Mouse (Mus musculus) mouse trophoblast stem cell (cell line): ENCODE measurements around the gene Ninj2.

Source experiments
- in situ Hi-C, 2 experiments: fragments of 300-500 bp; cut with MseI, MboI; formaldehyde crosslinking; loops; 2 replicates in 1 of 2; 3 replicates in 1 of 2; pipeline ENCODE4 v1.15.1; 2025

Ninj2 gene

DNA sequence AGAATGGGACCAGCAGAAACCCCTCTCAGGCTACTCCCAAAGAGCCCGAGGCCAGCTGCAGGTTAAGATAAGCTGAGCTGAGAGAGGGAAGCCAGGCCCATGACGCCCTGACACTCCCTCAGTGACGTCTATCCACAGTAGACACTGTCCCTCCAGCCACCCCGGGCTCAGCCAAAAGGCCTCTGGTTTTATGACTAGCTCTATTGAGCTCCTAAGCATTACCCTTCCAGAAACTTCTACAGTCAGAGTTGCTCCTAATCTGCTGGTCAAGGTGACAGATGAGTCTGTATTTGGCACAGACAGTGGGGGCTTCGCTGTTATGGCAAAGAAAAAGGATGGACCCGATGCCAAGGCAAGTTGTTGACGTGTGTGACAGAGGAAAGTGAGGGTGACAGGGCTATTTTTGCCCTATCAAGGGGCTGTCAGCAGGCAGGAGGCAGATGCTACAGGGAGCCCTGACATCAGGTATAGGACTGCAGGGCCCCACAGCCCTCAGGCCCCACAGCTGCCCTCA is 81.5 kb downstream of the Ninj2 start:
- in situ Hi-C loops, result loop anchor here in 1 of 2 experiments (10.0 kb wide), 1 partner anchor 130 kb away; no protein-coding TSS in a partner anchor

DNA sequence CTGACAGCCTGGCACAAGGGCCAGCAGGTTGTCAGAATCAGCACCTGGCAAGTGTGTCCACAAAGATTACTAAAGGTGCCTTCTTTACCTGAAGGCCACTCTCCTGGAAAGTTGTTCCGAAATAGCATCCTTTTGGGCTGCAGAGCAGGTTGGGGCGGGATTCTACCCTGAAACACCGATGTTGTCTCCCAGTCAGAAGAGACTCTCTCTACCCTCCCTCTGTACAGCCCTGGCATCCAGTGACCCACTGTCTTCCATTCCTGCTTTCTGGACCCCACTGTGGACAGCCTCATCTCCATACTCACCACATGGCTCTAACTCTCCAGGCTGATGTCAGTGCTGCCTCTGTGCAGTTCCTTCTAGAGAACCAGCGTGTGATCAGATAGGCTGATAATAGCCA is 82.5 kb downstream of the Ninj2 start:
- in situ Hi-C loops, result loop anchor here in 1 of 2 experiments (10.0 kb wide), 1 partner anchor 131 kb away; no protein-coding TSS in a partner anchor

DNA sequence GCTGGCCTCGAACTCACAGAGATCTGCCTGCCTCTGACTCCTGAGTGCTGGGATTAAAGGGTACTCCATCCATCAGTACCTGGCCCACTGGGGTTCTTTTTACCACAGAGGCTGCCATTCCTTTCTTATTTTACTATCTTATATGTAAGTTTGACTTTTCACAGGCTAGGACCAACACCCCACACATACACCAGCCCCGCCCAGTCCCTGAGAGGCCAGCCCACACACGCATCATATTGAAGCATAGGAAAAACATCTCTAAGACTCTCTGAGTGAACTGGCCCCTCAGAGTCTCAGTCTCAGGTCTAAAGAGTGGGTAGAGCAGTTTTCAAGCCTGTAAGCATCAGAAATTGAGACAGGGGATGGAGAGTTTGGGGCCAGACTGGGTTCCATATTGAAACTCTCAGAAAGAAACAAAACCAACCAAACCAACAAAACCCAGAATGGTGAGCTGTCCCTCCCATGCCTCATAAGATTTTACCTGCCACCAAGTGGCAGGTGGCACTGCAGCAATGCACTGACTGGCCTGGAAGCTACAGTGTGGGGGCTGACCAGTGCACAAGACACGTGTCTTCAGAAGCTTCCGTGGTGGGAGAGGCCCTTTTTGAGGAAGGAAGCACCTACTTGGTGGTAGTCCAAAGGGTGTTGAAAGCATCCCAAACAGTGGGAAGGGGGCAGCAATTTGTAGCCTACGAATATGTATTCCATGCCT is 86.0 kb downstream of the Ninj2 start:
- in situ Hi-C loops, result loop anchor here in 1 of 2 experiments (10.0 kb wide), 1 partner anchor 134 kb away; no protein-coding TSS in a partner anchor

DNA sequence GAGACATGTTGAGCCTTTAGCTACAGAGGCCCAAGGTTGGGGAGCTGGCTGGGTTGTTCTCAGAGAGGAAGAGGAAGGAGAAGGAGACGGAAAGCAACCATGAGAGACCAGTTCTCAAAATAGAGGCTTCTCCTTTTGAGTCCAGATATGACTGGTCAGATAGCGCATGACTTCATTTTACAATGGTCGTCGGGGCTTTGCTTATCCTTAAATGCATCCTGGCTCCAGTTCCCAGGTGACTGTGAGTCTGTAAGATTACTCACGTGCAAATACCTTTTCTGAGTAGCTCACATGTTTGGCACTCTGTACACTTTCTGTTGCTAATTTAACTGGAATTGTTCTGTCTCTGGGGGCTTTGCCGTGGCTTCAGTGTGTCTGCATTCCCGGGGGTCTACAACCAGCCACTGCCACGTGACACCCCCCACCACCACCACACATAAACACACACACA is 86.6 kb downstream of the Ninj2 start:
- in situ Hi-C loops, result loop anchor here in 1 of 2 experiments (10.0 kb wide), 1 partner anchor 135 kb away; no protein-coding TSS in a partner anchor

DNA sequence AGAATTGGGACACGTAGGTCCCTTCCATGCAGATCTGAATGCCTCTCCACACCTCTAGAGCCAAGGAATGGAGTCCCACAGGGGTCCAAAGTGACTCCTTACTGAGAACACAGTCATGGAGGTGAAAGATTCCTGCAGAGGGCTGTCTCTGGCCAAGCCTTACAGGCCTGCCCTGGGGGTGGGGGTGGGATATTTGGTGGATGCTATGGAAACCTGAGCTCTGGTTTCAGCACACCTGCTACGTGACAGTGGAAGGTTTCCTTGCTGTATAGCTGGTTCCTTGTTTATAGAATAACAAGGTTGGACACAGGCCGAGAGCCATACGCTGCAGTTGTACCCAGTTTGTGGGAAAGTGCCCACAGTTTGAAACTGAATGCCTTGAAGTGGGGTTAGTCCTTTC is 87.3 kb downstream of the Ninj2 start:
- in situ Hi-C loops, result no loop called here

DNA sequence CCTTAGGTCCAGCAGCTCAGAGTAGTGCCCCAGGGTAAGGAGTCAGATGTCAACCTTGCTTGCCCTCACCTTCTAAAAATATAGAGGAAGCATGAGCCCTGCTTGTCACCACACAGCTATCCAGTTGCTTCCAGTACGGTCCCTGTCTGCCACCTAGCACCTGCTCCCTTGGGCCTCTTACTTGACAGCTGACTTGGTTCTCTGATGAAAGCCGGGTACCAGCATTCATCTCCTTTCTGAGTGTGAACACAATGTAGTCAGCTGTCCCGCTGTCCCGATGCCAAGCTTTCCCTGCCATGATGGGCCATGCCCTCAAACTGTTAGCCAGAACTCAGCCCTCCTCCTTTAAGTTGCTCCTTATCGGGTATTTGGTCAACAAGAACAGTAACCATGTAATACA is 89.0 kb downstream of the Ninj2 start:
- in situ Hi-C loops, result no loop called here

DNA sequence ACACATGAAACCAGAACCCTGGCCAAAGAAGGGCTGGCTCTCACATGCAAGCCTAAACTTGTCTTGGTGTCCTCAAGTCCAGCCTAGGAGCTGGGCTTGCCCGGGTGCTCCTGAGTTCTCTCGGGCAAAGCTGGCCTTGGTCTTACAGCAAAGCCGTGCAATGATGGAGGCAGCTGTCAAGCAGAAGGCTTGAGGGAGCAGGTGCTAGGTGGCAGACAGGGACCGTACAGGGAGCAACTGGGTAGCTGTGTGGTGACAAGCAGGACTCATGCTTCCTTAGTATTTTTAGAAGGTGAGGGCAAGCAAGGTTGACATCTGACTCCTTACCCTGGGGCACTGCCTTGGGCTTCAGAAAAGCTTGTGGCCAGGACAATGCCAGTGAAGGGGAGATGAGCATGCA is 90.6 kb downstream of the Ninj2 start:
- in situ Hi-C loops, result no loop called here

DNA sequence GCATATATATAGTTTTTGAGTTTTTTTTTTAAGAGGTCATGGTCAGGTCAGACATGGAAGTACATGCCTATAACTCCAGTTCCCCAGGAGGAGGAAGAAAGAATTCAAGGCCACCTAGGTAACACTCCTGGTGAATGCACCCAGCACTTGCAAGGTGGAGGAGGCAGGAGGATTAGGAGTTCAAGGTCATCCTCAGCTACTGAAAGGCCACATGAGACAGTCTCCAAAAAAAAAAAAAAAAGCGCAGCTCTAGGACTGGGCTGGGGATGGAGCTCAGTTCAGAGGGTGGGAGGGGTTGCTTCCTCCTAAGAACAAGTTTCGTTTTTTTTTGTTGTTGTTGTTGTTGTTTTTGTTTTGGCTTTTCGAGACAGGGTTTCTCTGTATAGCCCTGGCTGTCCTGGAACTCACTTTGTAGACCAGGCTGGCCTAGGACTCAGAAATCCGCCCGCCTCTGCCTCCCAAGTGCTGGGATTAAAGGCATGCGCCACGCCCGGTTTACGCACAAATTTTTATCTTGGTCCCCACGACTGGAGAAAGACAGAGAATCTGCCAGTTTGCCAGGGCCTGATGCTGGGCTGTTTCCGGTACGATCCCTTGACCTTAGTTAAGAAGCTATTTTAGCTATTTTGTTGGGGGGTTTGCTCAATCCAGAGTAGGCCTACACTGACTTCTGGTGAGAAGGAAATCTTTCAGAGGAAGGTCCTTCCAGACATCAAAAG is 92.0 kb downstream of the Ninj2 start:
- in situ Hi-C loops, result no loop called here

DNA sequence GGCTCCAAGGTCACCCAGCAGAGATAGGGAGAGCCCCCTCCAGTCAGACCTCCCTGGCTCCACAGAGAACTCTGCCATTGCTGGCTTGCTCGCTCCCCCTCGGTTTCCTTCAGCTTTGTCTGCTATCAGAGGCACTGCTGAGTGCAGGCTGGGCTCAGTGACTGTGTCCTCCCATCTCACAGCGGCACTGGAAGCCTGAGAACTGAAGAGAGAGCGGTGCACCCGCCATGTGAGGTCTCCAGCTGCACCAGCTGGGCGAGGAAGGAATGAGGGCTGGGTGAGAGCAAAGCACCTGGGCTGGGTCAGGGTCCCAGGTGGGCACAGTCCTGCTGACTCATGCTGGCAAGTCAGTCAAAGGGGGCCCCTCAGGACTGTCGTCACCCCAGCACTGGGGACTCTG is 92.6 kb downstream of the Ninj2 start:
- in situ Hi-C loops, result no loop called here

DNA sequence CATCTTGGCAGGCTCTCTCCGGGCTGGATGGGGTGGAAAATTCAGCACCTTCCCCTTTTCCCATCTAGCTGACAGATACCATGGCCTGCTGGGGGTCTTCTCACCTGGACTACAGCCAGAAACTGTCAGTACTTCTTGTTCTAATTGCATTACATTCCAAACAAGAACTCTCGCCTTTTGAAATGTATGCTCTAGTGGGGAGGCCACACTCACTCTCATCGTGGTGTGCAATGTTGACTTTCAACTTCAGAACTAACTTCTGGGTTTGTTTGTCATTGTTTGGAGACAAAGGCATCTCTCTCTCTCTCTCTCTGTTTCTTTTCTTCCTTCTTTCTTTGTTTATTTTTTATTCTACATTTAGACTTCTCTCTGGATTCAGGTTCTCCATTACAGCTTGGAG is 93.4 kb downstream of the Ninj2 start:
- in situ Hi-C loops, result no loop called here

DNA sequence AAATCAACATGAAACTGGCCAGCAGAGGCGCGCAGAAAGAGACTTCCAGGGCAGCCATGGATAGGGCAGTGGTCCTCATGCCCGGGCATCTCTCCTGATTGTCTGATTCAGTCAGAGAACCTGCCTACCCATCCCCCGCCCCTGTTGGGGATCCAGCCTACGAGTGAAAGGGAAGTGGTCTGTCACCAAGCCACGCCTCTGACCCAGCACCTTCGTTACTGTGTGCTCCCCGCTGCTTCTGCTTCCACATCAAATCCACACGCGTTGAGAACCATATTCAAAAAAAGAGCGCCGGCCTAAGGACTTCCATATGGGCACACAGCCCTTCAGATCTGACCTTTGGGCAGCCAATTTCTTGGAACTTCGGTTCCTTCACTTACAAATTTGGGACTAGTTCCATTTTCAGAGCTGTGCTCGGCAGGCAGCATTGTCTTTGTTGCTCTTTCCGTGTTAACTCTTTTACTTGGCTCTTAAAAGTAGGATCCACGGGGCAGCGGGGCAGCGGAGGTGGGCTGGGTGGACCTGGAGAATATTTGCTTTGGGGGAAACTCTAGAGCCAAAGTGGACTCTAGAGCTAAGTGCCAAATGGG is 94.5 kb downstream of the Ninj2 start:
- in situ Hi-C loops, result no loop called here

DNA sequence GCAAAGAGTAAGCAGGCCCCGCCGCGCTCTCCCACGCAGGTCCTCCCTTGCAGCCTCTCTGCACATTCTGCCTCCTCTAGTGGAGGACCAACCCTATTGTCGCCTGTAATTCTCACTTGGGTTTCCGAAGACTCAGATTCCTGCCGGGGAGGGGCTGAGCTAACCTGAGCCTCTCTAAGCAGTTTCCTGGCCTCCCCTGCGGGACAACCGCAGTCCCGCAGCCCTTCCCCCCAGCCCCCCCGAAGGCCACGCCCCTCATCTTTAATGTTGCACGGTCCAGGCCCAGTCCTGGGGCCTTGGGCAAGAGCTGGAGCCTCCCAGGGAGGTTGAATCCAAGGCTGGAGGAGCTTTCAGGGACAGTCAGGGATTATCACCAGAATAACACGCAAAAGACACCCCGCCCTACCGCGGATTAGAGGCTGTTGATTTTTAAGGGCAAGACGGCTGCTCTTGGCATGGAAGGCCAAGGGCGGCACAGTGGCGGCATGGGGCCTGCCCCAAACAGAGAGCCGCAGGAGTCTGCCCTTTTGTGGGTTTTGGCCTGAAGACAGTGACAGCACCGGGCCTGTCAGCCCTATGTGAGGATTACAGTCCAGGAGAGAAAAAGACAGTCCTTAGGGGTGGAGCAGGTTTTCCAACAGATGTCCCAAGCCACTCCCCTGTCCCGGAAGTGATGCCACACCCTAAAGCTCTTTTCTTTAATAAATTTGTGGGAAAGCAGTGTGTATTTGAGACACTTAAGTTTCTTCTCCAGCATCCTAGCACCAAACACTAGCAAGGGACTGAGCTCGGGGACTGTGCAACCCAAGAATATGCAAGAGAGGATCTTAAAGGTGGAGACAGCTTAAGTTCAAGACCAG is 95.5 kb downstream of the Ninj2 start:
- in situ Hi-C loops, result no loop called here

DNA sequence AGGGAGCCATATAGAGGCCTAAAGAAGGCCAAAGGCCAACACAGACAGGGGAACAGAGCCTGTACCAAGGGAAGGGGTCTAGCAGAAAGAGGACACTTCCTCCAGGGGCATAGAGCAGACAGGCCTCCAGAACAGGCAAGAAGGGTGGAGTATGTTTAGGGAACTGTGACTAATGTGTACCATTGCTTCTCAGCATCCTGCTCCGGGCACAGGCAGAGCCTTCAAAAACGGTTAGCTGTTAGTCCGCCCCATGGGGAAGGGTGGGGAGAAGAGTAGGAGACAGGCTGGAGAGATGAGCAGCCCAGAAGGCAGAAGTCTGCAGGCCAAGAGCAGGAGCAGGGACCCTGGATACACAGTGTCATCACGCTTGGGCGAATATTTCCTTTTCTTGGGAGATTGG is 96.1 kb downstream of the Ninj2 start:
- in situ Hi-C loops, result no loop called here

DNA sequence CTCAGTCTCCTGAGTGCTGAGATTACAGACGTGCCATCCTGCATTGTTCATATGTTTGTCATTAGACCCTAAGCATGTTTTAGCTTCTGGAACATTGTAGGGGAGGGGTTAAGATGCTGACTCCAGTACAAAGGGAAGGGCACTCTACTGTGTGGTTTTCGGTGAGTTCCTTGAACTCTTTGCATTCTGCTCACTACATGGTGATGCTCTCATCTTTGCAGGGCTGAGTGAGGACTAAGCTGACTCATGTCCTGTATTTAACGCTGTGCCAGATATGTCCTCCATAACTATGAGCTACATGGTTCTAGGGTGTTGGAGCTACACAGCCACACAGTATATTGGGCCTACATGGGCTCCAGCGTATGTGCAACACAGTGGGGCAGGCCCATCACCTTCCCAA is 97.2 kb downstream of the Ninj2 start:
- in situ Hi-C loops, result loop anchor here (5.0 to 10.0 kb wide), 4 partner anchors 153 to 396 kb away; partner anchors contain the start of gene Wnk1 (in 2 of the 2)

DNA sequence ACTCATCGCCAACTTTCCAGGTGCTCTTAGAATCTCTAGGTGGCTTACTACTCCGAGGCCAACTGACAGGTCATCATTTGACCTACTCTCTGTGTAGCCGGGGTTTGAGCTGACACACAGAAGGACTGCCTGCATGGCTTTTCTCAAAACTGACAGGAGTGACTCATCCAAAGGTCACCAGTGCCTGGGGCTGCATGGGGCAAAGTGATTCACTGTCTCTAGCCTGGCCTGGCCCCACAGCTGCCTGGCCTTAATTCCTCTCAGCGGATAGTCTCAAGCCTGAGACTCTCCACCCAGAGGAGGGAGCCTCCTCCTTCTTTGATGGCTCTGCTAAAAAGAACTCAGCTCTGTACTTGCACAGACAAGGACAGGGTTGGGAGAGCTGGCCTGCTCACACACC is 97.8 kb downstream of the Ninj2 start:
- in situ Hi-C loops, result loop anchor here (5.0 to 10.0 kb wide), 4 partner anchors 154 to 396 kb away; partner anchors contain the start of gene Wnk1 (in 2 of the 2)

DNA sequence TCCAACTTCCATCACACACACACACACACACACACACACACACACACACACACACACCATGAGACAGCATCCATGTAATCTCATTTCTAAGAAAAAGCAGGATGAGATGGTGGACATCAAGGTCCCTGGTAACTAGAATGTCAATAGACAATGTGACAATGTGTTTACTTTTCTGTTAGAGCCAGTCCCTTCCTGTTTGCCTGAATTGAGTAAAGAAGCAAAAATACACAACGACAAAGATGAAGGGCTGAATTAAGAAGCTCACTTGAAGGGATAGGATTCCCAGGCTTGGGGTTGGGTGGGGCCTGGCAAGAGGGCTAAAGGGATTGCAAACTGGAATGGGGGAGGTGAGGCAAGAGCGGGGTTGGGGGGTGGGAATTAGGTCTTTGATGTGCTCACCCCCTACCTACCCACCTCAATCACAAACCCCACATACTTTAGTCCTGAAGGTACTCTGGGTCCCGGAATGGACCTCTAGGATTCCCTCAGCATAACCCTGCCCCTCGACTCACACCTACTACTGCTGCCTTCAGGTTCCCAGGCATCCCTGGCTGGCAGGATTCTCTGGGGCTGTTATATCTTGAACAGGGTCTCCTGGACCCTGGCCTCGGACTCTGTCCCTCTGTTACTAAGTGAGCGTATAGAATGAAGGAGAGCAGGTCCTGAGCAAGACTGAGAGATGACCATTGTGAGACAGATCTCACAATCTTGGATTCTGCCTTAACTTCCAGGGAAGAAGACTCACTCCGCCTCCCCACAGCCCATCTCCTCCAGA is 98.4 kb downstream of the Ninj2 start:
- in situ Hi-C loops, result loop anchor here (5.0 to 10.0 kb wide), 4 partner anchors 154 to 397 kb away; partner anchors contain the start of gene Wnk1 (in 2 of the 2)

DNA sequence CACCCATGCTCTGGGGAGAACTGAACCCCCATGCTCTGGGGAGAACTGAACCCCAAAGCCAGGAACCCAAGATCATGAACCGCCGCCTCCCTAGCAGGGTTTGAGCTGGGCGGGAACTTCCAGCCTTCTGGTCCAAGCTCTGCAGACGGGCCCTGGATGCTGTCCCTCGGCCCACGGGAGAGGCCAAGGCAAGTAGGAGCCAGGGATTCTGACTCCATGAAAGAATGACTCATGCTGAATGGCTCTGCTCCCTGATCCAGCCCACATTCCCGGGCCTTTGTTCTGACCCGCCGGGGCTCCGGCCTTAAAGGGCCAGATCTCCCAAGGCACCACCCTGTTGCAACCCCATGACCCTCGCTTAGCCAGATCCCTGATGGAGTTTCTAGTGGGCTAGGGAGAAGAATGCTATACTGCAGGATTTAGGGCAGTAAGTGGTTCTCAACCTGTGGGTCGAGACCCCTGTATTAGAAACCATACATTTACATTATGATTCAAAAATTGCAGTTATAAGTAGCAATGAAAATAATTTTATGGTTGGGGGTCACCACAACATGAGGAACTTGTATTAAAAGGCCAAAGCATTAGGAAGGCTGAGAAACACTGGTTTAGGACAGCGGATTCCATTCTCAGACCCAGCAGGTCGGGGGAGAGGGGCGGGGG is 99.2 kb downstream of the Ninj2 start:
- in situ Hi-C loops, result loop anchor here (5.0 to 10.0 kb wide), 4 partner anchors 155 to 398 kb away; partner anchors contain the start of gene Wnk1 (in 2 of the 2)

DNA sequence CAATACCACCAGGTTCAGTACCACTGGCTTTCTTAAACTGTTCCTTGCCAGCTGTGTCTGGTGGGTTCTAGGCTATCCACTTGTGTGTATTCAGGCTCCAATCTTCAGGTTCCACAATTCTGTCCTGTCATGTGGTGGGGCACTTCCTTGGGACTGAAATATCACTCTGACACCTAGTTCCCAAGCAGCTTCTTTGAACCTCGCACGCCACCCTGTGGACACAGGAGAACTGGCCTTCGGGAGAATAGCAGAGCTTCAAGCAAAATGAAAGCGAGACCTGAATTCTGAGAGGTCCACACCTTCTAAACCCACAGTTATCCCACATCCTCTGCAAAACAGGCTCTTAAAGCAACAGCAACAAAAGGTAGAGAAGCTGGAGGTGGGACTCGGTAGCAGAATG is 100.0 kb downstream of the Ninj2 start:
- in situ Hi-C loops, result loop anchor here (5.0 to 10.0 kb wide), 4 partner anchors 156 to 398 kb away; partner anchors contain the start of gene Wnk1 (in 2 of the 2)

DNA sequence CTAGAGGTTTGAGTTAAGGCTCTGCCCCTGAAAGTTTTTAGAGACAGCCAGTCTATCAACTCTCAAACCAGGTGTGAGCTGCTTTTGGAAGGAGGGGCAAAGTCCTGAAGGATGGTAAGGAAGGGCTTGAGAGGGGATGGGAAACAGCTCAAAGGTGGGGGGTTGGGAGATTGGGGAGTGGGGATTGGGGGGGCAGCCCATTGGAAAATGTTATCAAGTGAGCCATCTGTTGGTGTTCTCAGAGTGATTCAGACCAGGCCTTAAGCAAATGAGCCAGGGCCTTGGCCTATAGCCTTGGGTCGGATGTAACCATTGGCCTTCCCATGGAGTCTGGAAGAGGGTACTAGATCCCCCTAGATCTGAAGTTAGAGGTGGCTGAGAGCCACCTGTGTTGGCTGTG is 100.6 kb downstream of the Ninj2 start:
- in situ Hi-C loops, result loop anchor here (5.0 to 10.0 kb wide), 4 partner anchors 156 to 399 kb away; partner anchors contain the start of gene Wnk1 (in 2 of the 2)
